In genomic region chr7:27235726-27236125, GRCm38 (mm10) we compare ENCODE assay signal across 12 mouse cellular contexts.
"Had no signal": no experiment of that assay in that cellular context is flagged by ENCODE, and none has a peak within 500 bp of the region (broad histone marks: within the 10 kb centered on the region; RNA-seq: fewer than 3 reads in every experiment).

No protein-coding gene starts in this region.

- H3K4me3 ChIP-seq: layer of hippocampus, adult 2 months; limb, embryonic 10.5 days; liver, embryonic 12.5 days; lung, embryonic 15.5 days; midbrain, embryonic 15.5 days; neural tube, embryonic 12.5 days had no signal

- H3K27ac ChIP-seq: layer of hippocampus, adult 2 months; limb, embryonic 10.5 days; liver, embryonic 12.5 days; lung, embryonic 15.5 days; midbrain, embryonic 15.5 days; neural tube, embryonic 12.5 days had no signal

- DNase-seq: kidney, postnatal 10 days; kidney, postnatal 4 days; lung, postnatal 36 days; right cerebral cortex, postnatal 4 days; spleen, adult 18-20 months; thymus, postnatal 4 days had no signal

- H3K27me3 ChIP-seq: liver, embryonic 12.5 days; lung, embryonic 15.5 days; midbrain, embryonic 15.5 days; neural tube, embryonic 12.5 days had no signal
